Mouse (Mus musculus) hindbrain, embryonic 10.5 days (tissue): ENCODE results near the gene Abcg4. TPM values are rescaled to one million over a fixed set of nuclear protein-coding genes. Genes with fewer than 3 reads are reported as not detected.
"Not testable (repeated sequence)": the region's sequence is repeated elsewhere in the genome, so short reads cannot be mapped to it uniquely, and the experiment has no call there.

ENCODE experiments used
- DNase-seq: peaks from one replicate; pipeline ENCODE4 v3.0.0-alpha.2; 2017; ENCODE audit warnings: low spot score
- H3K27ac ChIP-seq: fragments of 300-500 bp; sonication (generic); 2 replicates; pipeline ENCODE4 v1.5.1; 2016; ENCODE audit warnings: mild to moderate bottlenecking, moderate library complexity
- H3K27me3 ChIP-seq: fragments of 300-500 bp; sonication (generic); 2 replicates; pipeline ENCODE4 v1.6.1; 2016; ENCODE audit warnings: mild to moderate bottlenecking; ENCODE audit not compliant: poor library complexity, insufficient read depth, severe bottlenecking
- H3K36me3 ChIP-seq: fragments of 300-500 bp; sonication (generic); 2 replicates; pipeline ENCODE4 v1.6.1; 2016; ENCODE audit warnings: mild to moderate bottlenecking, moderate library complexity
- H3K4me1 ChIP-seq: fragments of 300-500 bp; sonication (generic); replicated peaks from 2 replicates; pipeline ENCODE4 v1.6.1; 2016; ENCODE audit warnings: mild to moderate bottlenecking
- H3K4me3 ChIP-seq: fragments of 300-500 bp; sonication (generic); 2 replicates; pipeline ENCODE4 v1.5.1; 2016; ENCODE audit warnings: mild to moderate bottlenecking, moderate library complexity
- H3K9me3 ChIP-seq: fragments of 300-500 bp; sonication (generic); 2 replicates; pipeline ENCODE4 v1.6.1; 2016; ENCODE audit warnings: mild to moderate bottlenecking, moderate library complexity
- WGBS: fragments of 180-500 bp; shearing (Covaris S2); methylation state at CpG from one replicate; pipeline ENCODE4 v1.1.7; 2016; 5-methylcytosine and 5-hydroxymethylcytosine counted together
- polyA plus RNA-seq: library from polyadenylated mRNA; unstranded; fragments of >200 nt; fragmentation: Nextera tagmentation; extraction: Ambion mirVana; gene quantifications from 2 replicates; pipeline ENCODE4 v1.2.1, GENCODE M21; 2016

Gene Abcg4
- 4.3 and 7.2 TPM in 2 replicates for polyA plus RNA-seq

GRCm38 (mm10) chr9:44288076-44288958, at the start of gene Abcg4:
TSS of gene Abcg4 (minus strand) at chr9:44288615.
- H3K9me3 ChIP-seq, result peaks cover 2% of the 10 kb centered on the region; the same call in 1 of the 2 replicates
- H3K4me3 ChIP-seq, result peak within 1 kb of the TSS; percentile 78
- peak within 1 kb of the TSS; percentile 87 for H3K27ac ChIP-seq
- peak; percentile 64 for DNase-seq
- H3K36me3 ChIP-seq, result peaks cover 36% of the 10 kb centered on the region
- under 1% methylated on average over 38 of the region's 38 CpGs for WGBS
- H3K4me1 ChIP-seq, result peaks cover 35% of the 10 kb centered on the region
- H3K27me3 ChIP-seq, result peaks cover 55% of the 10 kb centered on the region

- H3K4me3 ChIP-seq, result peak overlapping the region; percentile 99
- DNase-seq, result peak; percentile 34
- H3K9me3 ChIP-seq, result peaks cover 11% of the 10 kb centered on the region
- H3K4me1 ChIP-seq, result peaks cover 24% of the 10 kb centered on the region
- H3K36me3 ChIP-seq, result peaks cover 75% of the 10 kb centered on the region
- H3K27me3 ChIP-seq, result no peaks in the 10 kb centered on the region
- 72% methylated on average over 9 of the region's 9 CpGs for WGBS
- peak overlapping the region; percentile 40; the same call in 1 of the 2 replicates for H3K27ac ChIP-seq
Measured at GRCm38 (mm10) chr9:44337436-44338169, 49.2 kb upstream of the Abcg4 start.

- Histone ChIP-seq H3K4me3 (peak overlapping the region; percentile 99), H3K9me3 (peaks cover 11% of the 10 kb centered on the region), H3K36me3 (peaks cover 77% of the 10 kb centered on the region), H3K27ac (peak overlapping the region; percentile 40; the same call in 1 of the 2 replicates), H3K27me3 (no peaks in the 10 kb centered on the region), H3K4me1 (peaks cover 18% of the 10 kb centered on the region)
- no peak for DNase-seq
- WGBS, result 79% methylated on average over 3 of the region's 3 CpGs
Measured at GRCm38 (mm10) chr9:44336964-44337363, 48.5 kb upstream of the Abcg4 start.

GRCm38 (mm10) chr9:44336513-44336912, 48.1 kb upstream of the Abcg4 start:
- peaks cover 77% of the 10 kb centered on the region for H3K36me3 ChIP-seq
- 39% methylated on average over 4 of the region's 4 CpGs for WGBS
- H3K4me3 ChIP-seq, result peak overlapping the region; percentile 99
- DNase-seq, H3K27me3 ChIP-seq: not testable (repeated sequence)
- H3K4me1 ChIP-seq, result peaks cover 15% of the 10 kb centered on the region
- H3K9me3 ChIP-seq, result peaks cover 11% of the 10 kb centered on the region
- peak overlapping the region; percentile 40; the same call in 1 of the 2 replicates for H3K27ac ChIP-seq

GRCm38 (mm10) chr9:44336093-44336406, 47.6 kb upstream of the Abcg4 start:
- peak overlapping the region; percentile 99 for H3K4me3 ChIP-seq
- H3K4me1 ChIP-seq, result peaks cover 15% of the 10 kb centered on the region
- H3K27ac ChIP-seq, result peak overlapping the region; percentile 99
- 4% methylated on average over 5 of the region's 5 CpGs for WGBS
- DNase-seq, result no peak
- peaks cover 77% of the 10 kb centered on the region for H3K36me3 ChIP-seq
- no peaks in the 10 kb centered on the region for H3K27me3 ChIP-seq
- H3K9me3 ChIP-seq, result peaks cover 11% of the 10 kb centered on the region

- peaks cover 15% of the 10 kb centered on the region for H3K4me1 ChIP-seq
- H3K36me3 ChIP-seq, result peaks cover 77% of the 10 kb centered on the region
- H3K27me3 ChIP-seq, result no peaks in the 10 kb centered on the region
- peak; percentile 56 for DNase-seq
- peaks cover 11% of the 10 kb centered on the region for H3K9me3 ChIP-seq
- WGBS, result under 1% methylated on average over 50 of the region's 50 CpGs
- H3K27ac ChIP-seq, result peak overlapping the region; percentile 99
- H3K4me3 ChIP-seq, result peak overlapping the region; percentile 99
Measured at GRCm38 (mm10) chr9:44335331-44336092, 47.1 kb upstream of the Abcg4 start.

GRCm38 (mm10) chr9:44334396-44335330, 46.2 kb upstream of the Abcg4 start, which contains the start of gene H2afx:
TSS of gene H2afx (plus strand) at chr9:44334694.
- Histone ChIP-seq H3K27me3 (no peaks in the 10 kb centered on the region), H3K9me3 (peaks cover 11% of the 10 kb centered on the region), H3K4me1 (peaks cover 15% of the 10 kb centered on the region), H3K27ac (peak within 1 kb of the TSS; percentile 99), H3K4me3 (peak within 1 kb of the TSS; percentile 99), H3K36me3 (peaks cover 78% of the 10 kb centered on the region)
- under 1% methylated on average over 91 of the region's 91 CpGs for WGBS
- peak; percentile 99 for DNase-seq

DNA sequence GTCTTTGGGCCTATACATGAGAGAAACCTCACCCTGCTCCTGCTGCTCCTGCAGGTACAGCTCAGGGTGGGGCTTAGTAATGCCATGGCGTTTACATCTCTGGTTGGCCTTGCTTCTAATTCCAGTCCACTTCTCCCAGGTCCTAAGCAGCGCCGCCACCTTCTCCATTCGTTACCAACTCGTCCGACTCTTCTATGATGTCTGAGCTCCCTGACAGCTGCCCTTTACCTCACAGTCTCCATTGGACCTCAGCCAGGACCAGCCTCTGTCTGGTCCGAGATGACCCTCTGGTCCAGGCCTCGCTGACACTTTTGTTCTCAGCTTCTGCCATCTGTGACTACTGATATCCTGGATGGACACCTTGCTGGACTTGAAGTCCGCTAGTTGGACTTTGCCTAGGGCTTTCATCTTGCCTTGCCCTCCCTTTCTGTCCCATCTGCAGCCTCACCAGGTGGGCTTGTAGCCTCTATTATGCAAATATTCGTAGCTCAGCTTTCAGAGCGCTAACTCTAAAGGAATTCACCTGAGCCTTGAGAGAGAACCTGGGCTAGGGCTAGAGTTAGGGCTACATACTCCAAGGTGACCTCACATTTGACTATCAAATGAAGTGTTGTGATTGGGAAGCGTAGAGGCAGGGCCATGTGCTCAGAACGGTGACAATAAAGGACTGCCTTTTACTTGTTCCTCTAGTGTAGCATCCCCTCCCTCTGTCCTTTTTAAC, 44.7 kb upstream of the Abcg4 start:
- DNase-seq, result no peak
- Histone ChIP-seq H3K36me3 (peaks cover 78% of the 10 kb centered on the region), H3K9me3 (peaks cover 11% of the 10 kb centered on the region), H3K27me3 (no peaks in the 10 kb centered on the region), H3K4me3 (no peak overlapping the region), H3K27ac (peak overlapping the region; percentile 99), H3K4me1 (peaks cover 16% of the 10 kb centered on the region)
- WGBS, result 95% methylated on average over 13 of the region's 13 CpGs

GRCm38 (mm10) chr9:44330736-44331135, 42.3 kb upstream of the Abcg4 start:
- no peak for DNase-seq
- 96% methylated on average over 6 of the region's 6 CpGs for WGBS
- Histone ChIP-seq H3K27ac (no peak overlapping the region), H3K36me3 (peaks cover 63% of the 10 kb centered on the region), H3K9me3 (peaks cover 11% of the 10 kb centered on the region), H3K4me3 (no peak overlapping the region), H3K27me3 (no peaks in the 10 kb centered on the region), H3K4me1 (peaks cover 17% of the 10 kb centered on the region)

GRCm38 (mm10) chr9:44327926-44328325, 39.5 kb upstream of the Abcg4 start:
- H3K4me1 ChIP-seq, result peaks cover 19% of the 10 kb centered on the region
- H3K4me3 ChIP-seq, result peak overlapping the region; percentile 87
- H3K9me3 ChIP-seq, result peaks cover 1% of the 10 kb centered on the region; the same call in 1 of the 2 replicates
- peaks cover 51% of the 10 kb centered on the region for H3K36me3 ChIP-seq
- 93% methylated on average over 5 of the region's 5 CpGs for WGBS
- peak overlapping the region; percentile 97; the same call in 1 of the 2 replicates for H3K27ac ChIP-seq
- DNase-seq, result no peak
- no peaks in the 10 kb centered on the region for H3K27me3 ChIP-seq

DNA sequence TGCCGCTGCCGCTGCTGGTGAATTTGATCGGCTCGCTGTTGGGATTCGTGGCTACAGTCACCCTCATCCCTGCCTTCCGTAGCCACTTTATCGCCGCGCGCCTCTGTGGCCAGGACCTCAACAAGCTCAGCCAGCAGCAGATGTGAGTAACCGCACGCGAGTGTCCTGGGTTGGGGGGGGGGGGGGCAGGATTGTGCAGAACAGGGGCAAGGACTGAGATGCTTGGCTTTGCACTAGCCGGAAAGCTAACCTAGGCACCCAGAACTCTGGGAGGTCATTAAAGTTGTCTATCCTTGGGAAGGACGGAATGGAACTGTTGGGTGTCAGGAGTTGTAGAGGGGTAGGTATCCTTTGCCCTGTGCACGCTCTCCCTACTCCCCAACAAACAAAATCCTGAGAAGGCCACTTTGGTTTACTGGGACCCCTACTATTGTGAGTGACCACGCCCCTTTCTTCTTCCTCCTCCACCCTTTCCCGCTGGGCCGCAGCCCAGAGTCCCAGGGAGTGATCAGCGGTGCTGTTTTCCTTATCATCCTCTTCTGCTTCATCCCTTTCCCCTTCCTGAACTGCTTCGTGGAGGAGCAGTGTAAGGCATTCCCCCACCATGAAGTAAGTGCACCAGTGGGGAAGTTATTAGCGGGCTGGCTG, 38.8 kb upstream of the Abcg4 start:
- no peaks in the 10 kb centered on the region for H3K27me3 ChIP-seq
- H3K36me3 ChIP-seq, result peaks cover 44% of the 10 kb centered on the region
- under 1% methylated on average over 22 of the region's 22 CpGs for WGBS
- no peaks in the 10 kb centered on the region for H3K9me3 ChIP-seq
- peak overlapping the region; percentile 87 for H3K4me3 ChIP-seq
- H3K4me1 ChIP-seq, result peaks cover 19% of the 10 kb centered on the region
- H3K27ac ChIP-seq, result peak overlapping the region; percentile 97
- DNase-seq, result no peak
